Mouse (Mus musculus): ENCODE data around the gene Clec2l.

Gene Clec2l

GRCm38 (mm10) chr6:38721361-38721760 lies 58.5 kb downstream of the Clec2l start:
- no peak for DNase-seq

- no peak for DNase-seq
These were observed 62.6 kb downstream of the Clec2l start for GRCm38 (mm10) chr6:38725515-38725914.
